Mouse (Mus musculus) heart, postnatal 0 days (tissue): ENCODE data around the gene Akr1b8. TPM values are rescaled to one million over a fixed set of nuclear protein-coding genes. Genes with fewer than 3 reads are reported as not detected.
A peak's percentile ranks its signal among the peaks of the same experiment; 100 is the strongest.

Experiments
- ATAC-seq: fragments of 200-750 bp; cut with Nextera tagmentation; 2 replicates; pipeline ENCODE4 v1.8.0; 2017; ENCODE audit warnings: low read depth, moderate number of reproducible peaks, moderate library complexity; ENCODE audit not compliant: insufficient read depth
- DNase-seq: peaks from one replicate; pipeline ENCODE4 v3.0.0-alpha.2; 2016; ENCODE audit warnings: low spot score
- H3K27ac ChIP-seq: fragments of 300-500 bp; sonication (generic); 2 replicates; pipeline ENCODE4 v1.5.1; 2014; ENCODE audit warnings: low read depth, mild to moderate bottlenecking
- H3K27me3 ChIP-seq: fragments of 300-500 bp; sonication (generic); 2 replicates; pipeline ENCODE4 v1.6.1; 2014; ENCODE audit warnings: low read length, mixed read lengths; ENCODE audit not compliant: control insufficient read depth, insufficient read depth
- H3K36me3 ChIP-seq: fragments of 300-500 bp; sonication (generic); replicated peaks from 2 replicates; pipeline ENCODE4 v1.6.1; 2014; ENCODE audit warnings: low read length, mixed read lengths; ENCODE audit not compliant: control insufficient read depth, insufficient read depth
- H3K4me1 ChIP-seq: fragments of 300-500 bp; sonication (generic); 2 replicates; pipeline ENCODE4 v1.6.1; 2014; ENCODE audit warnings: antibody characterized with exemption; ENCODE audit not compliant: control insufficient read depth, insufficient read depth
- H3K4me2 ChIP-seq: fragments of 300-500 bp; sonication (generic); 2 replicates; pipeline ENCODE4 v1.6.1; 2014; ENCODE audit warnings: low read depth, mild to moderate bottlenecking, low read length, moderate library complexity
- H3K4me3 ChIP-seq: fragments of 300-500 bp; sonication (generic); 2 replicates; pipeline ENCODE4 v1.5.1; 2014; ENCODE audit warnings: low read depth, low read length
- H3K9ac ChIP-seq: fragments of 300-500 bp; sonication (generic); replicated peaks from 2 replicates; pipeline ENCODE4 v1.6.1; 2014; ENCODE audit warnings: low read depth, low read length, mixed read lengths
- H3K9me3 ChIP-seq: fragments of 300-500 bp; sonication (generic); replicated peaks from 2 replicates; pipeline ENCODE4 v1.6.1; 2016; ENCODE audit warnings: low read length; ENCODE audit not compliant: control insufficient read depth
- CTCF ChIP-seq: IDR thresholded peaks from 2 replicates; pipeline ENCODE4 v1.5.1; 2016; ENCODE audit warnings: antibody characterized with exemption, control low read depth, low read depth
- EP300 ChIP-seq: IDR thresholded peaks from 2 replicates; pipeline ENCODE4 v1.6.1; 2016; ENCODE audit warnings: antibody characterized with exemption, low read depth
- WGBS: fragments of 180-500 bp; shearing (Covaris S2); extraction: QIAGEN DNeasy Blood & Tissue Kit; methylation state at CpG from one replicate; pipeline ENCODE4 v1.1.7; 2014; 5-methylcytosine and 5-hydroxymethylcytosine counted together
- polyA plus RNA-seq: library from polyadenylated mRNA; unstranded; fragments of >200 nt; fragmentation: Nextera tagmentation; extraction: Ambion mirVana; gene quantifications from 2 replicates; pipeline ENCODE4 v1.2.1, GENCODE M21; 2015
- total RNA-seq: library from RNA; depleted of rRNA; stranded (reverse); fragments of >200 nt; gene quantifications from 2 replicates; pipeline ENCODE4 v1.2.3, GENCODE M21; 2014; ENCODE audit warnings: low replicate concordance

Gene Akr1b8
- total and polyA plus RNA-seq, 2 experiments from 2014 or later: 1.3 to 8.5 TPM

DNA sequence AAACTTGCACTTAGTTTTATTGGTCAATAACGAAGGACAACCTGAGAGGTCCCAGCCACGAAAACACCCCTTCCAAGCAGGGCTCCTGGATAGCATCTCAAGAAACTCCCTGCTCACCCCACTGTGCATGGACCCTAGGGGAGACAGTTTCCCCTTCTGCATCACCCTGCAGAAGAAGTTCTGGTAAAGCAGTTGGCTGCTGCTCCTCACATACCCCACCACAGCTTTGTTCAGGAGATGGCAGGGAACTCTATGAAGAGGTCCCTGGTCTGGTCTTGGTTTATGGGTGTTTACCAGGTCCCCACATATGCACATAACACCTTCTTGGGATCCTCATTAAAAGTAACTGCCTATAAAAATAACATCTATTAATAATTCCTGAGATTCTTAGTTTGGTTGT is 11.4 kb upstream of the Akr1b8 start:
- Histone ChIP-seq H3K4me2 (no peak overlapping the region), H3K36me3 (no peaks in the 10 kb centered on the region), H3K9me3 (no peaks in the 10 kb centered on the region), H3K27ac (no peak overlapping the region), H3K4me3 (no peak overlapping the region), H3K9ac (no peak overlapping the region), H3K4me1 (peaks cover 9% of the 10 kb centered on the region), H3K27me3 (no peaks in the 10 kb centered on the region)
- ATAC-seq (no peak), DNase-seq (no peak)
- TF ChIP-seq EP300 (no peak), CTCF (no peak)
- WGBS: 91% methylated on average over 2 of the region's 2 CpGs

GRCm38 (mm10) chr6:34343426-34343825 is 10.5 kb upstream of the Akr1b8 start:
- Histone ChIP-seq H3K27ac (no peak overlapping the region), H3K4me3 (no peak overlapping the region), H3K36me3 (no peaks in the 10 kb centered on the region), H3K9ac (no peak overlapping the region), H3K9me3 (no peaks in the 10 kb centered on the region), H3K27me3 (no peaks in the 10 kb centered on the region), H3K4me1 (peaks cover 9% of the 10 kb centered on the region), H3K4me2 (no peak overlapping the region)
- ATAC-seq (no peak), DNase-seq (no peak)
- TF ChIP-seq EP300: no peak
- TF ChIP-seq CTCF: no peak
- WGBS: 82% methylated on average over 6 of the region's 6 CpGs

DNA sequence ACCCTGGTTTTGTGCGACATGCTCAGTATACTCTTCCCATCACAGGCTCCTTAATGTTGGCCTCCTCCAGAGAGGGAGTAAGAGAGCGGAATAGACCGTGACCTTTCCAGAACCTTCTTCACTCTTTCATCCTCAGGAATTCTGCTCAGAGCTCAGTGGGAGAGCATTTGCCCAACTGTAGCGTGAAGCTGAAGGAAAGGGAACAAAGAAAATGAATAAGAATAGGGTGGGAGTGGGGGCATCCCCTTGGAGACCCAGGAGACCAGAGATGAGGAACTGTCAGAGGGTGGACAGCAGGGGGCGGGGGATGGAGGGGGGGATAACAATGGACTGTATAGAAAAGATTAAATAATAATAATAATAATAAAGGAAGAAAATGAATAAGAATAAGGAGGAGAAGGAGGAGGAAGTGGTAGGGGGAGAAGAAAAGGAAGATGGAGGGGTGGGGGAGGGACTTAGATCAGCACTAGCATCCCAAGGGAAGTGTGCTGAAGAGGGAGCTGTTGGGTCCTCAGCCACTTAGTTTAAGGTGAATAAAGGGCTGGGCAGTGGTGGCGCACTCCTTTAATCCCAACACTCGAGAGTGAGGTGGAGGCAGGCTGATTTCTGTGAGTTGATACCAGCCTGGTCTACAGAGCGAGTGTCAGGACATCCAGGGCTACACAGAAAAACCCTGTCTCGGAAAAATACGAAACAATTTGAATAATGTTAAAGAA is 9.6 kb upstream of the Akr1b8 start:
- no peak overlapping the region for H3K27ac ChIP-seq
- DNase-seq: no peak
- H3K4me1 ChIP-seq: peaks cover 9% of the 10 kb centered on the region
- no peaks in the 10 kb centered on the region for H3K36me3 ChIP-seq
- 68% methylated on average over 10 of the region's 10 CpGs for WGBS
- no peaks in the 10 kb centered on the region for H3K27me3 ChIP-seq
- H3K9me3 ChIP-seq: no peaks in the 10 kb centered on the region
- no peak overlapping the region for H3K4me2 ChIP-seq
- no peak overlapping the region for H3K9ac ChIP-seq
- no peak for TF ChIP-seq EP300
- TF ChIP-seq CTCF: no peak
- ATAC-seq: no peak
- no peak overlapping the region for H3K4me3 ChIP-seq

- Histone ChIP-seq H3K27me3 (no peaks in the 10 kb centered on the region), H3K9ac (no peak overlapping the region), H3K36me3 (no peaks in the 10 kb centered on the region), H3K9me3 (no peaks in the 10 kb centered on the region), H3K4me3 (no peak overlapping the region), H3K27ac (no peak overlapping the region), H3K4me2 (no peak overlapping the region), H3K4me1 (peaks cover 9% of the 10 kb centered on the region)
- ATAC-seq: no peak
- TF ChIP-seq CTCF (no peak), EP300 (no peak)
- DNase-seq: no peak
- 19% methylated on average over 9 of the region's 9 CpGs for WGBS
These were observed 9.0 kb upstream of the Akr1b8 start for GRCm38 (mm10) chr6:34344935-34345334.

DNA sequence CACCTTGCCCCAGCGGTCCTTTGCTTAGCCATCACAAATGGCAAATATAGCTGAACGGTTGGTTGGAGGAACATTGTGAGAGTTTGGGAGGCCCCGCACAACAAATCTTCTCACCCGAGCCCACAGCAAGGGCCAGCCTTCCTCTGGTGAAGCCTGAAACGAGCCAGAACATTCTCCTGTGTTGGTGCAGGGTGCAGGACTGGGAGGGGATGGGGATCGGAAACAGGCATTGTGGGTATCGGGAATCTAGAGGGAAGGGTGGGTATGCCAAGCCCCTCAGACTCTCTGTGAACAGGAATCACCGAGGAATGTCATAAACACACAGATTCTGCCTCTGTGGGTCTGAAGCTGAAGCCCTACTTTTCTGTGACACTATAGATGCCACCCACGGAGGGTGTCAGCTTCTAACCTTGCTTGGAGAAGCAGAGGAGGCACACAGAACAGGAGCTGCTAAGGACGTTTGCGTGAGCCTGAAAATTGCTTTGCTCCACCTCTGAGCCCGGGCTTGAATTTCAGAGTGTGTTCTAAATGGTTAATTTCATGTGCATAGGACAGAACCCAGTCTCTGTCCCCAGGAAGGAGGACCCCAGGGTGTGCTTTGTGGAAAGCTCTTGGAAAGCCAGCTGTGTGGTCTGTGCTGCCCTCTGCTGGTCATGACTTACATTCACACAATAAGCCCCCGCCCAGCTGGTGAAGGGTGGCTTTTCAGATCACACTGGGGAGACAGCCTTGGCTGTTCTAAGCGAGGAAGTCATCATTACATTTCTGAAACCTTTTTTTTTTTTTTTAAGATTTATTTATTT is 7.6 kb upstream of the Akr1b8 start:
- Histone ChIP-seq H3K27ac (no peak overlapping the region), H3K9ac (no peak overlapping the region), H3K4me3 (no peak overlapping the region), H3K4me1 (peaks cover 9% of the 10 kb centered on the region), H3K36me3 (no peaks in the 10 kb centered on the region), H3K27me3 (no peaks in the 10 kb centered on the region), H3K9me3 (no peaks in the 10 kb centered on the region), H3K4me2 (peak overlapping the region; percentile 39)
- no peak for TF ChIP-seq EP300
- peak; percentile 93 for TF ChIP-seq CTCF
- ATAC-seq: peak; percentile 82
- 44% methylated on average over 14 of the region's 14 CpGs for WGBS
- DNase-seq: peak; percentile 82
